Mouse (Mus musculus) hindbrain, embryonic 14.5 days (tissue): ENCODE measurements around the gene Prkar1a. TPM values are rescaled to one million over a fixed set of nuclear protein-coding genes. Genes with fewer than 3 reads are reported as not detected.
"Not testable (repeated sequence)": the region's sequence is repeated elsewhere in the genome, so short reads cannot be mapped to it uniquely, and the experiment has no call there.

Experiments used
- ATAC-seq: fragments of 200-750 bp; cut with Nextera tagmentation; 2 replicates; pipeline ENCODE4 v1.8.0; 2017; ENCODE audit warnings: moderate number of reproducible peaks, mild to moderate bottlenecking, moderate TSS enrichment, moderate library complexity; ENCODE audit not compliant: low FRiP score
- DNase-seq: peaks from one replicate; pipeline ENCODE4 v3.0.0-alpha.2; 2015; ENCODE audit warnings: low spot score
- H3K27ac ChIP-seq: fragments of 300-500 bp; sonication (generic); 2 replicates; pipeline ENCODE4 v1.5.1; 2014; ENCODE audit warnings: mild to moderate bottlenecking, moderate library complexity
- H3K27me3 ChIP-seq: fragments of 300-500 bp; sonication (generic); 2 replicates; pipeline ENCODE4 v1.6.1; 2014; ENCODE audit warnings: mild to moderate bottlenecking, low read length, mixed read lengths; ENCODE audit not compliant: control insufficient read depth, insufficient read depth
- H3K36me3 ChIP-seq: fragments of 300-500 bp; sonication (generic); replicated peaks from 2 replicates; pipeline ENCODE4 v1.6.1; 2014; ENCODE audit not compliant: control insufficient read depth, insufficient read depth
- H3K4me1 ChIP-seq: fragments of 300-500 bp; sonication (generic); replicated peaks from 2 replicates; pipeline ENCODE4 v1.6.1; 2014; ENCODE audit warnings: antibody characterized with exemption, low read length, mixed read lengths; ENCODE audit not compliant: control insufficient read depth, insufficient read depth
- H3K4me2 ChIP-seq: fragments of 300-500 bp; sonication (generic); replicated peaks from 2 replicates; pipeline ENCODE4 v1.6.1; 2014; ENCODE audit warnings: mild to moderate bottlenecking, moderate library complexity
- H3K4me3 ChIP-seq: fragments of 300-500 bp; sonication (generic); replicated peaks from 2 replicates; pipeline ENCODE4 v1.5.1; 2014; ENCODE audit warnings: mild to moderate bottlenecking, low read length
- H3K9ac ChIP-seq: fragments of 300-500 bp; sonication (generic); 2 replicates; pipeline ENCODE4 v1.6.1; 2014
- H3K9me3 ChIP-seq: fragments of 300-500 bp; sonication (generic); 2 replicates; pipeline ENCODE4 v1.6.1; 2016; ENCODE audit warnings: low read length; ENCODE audit not compliant: control insufficient read depth
- WGBS: fragments of 180-500 bp; shearing (Covaris S2); extraction: QIAGEN DNeasy Blood & Tissue Kit; methylation state at CpG from one replicate; pipeline ENCODE4 v1.1.7; 2014; 5-methylcytosine and 5-hydroxymethylcytosine counted together
- polyA plus RNA-seq: library from polyadenylated mRNA; unstranded; fragments of >200 nt; fragmentation: Nextera tagmentation; extraction: Ambion mirVana; gene quantifications from 2 replicates; pipeline ENCODE4 v1.2.1, GENCODE M21; 2014

The Prkar1a gene
- polyA plus RNA-seq, 1 experiment from 2014 or later = 515 TPM

DNA sequence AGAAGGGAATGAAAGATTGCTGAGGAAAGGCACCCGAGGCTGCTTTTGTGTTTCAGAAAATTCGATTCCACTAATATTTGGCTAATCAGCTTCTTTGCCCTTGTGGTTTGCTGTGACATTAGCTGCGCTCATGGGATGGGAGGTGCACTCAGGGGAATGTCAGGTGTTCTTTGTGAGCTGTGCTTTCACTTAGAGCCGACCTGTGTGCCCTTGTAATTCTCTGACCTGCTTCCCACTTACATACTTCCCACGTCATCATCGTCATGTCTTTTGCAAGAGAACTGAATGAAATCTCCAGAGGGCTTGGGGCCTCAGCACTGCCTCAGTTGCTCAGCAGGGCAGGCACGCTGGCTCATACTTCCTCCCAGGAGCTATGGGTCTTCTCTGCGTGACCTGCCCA, 4.0 kb downstream of the Prkar1a start:
- 57% methylated on average over 8 of the region's 8 CpGs for WGBS
- ATAC-seq (no peak), DNase-seq (no peak)
- Histone ChIP-seq H3K4me2 (peak overlapping the region; percentile 86), H3K27ac (no peak overlapping the region), H3K9ac (peak overlapping the region; percentile 96), H3K4me3 (peak overlapping the region; percentile 96; the same call in 1 of the 2 replicates), H3K27me3 (no peaks in the 10 kb centered on the region), H3K36me3 (peaks cover 38% of the 10 kb centered on the region), H3K9me3 (no peaks in the 10 kb centered on the region), H3K4me1 (peaks cover 33% of the 10 kb centered on the region)

DNA sequence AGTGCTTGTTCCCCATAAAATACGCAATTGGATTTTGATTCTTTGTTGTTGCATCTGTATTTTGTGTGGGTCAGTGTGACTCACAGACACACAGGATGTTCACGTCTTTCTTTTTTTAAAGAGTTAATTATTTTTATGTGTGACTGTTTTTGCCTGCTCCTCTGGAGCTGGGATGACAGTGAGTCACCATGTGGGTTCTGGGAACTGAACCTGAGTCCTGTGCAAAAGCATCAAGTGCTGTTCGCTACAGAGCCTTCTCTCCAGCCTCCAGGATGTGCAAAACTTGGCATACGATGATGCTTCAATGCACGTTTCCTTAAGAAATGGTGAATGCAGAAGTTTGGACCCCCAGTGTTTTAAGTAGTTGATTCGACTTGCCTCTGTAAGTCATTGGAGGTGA, 5.4 kb downstream of the Prkar1a start:
- no peak for DNase-seq
- H3K27ac ChIP-seq = no peak overlapping the region
- no peak overlapping the region for H3K4me3 ChIP-seq
- H3K27me3 ChIP-seq = no peaks in the 10 kb centered on the region
- 92% methylated on average over 6 of the region's 6 CpGs for WGBS
- no peak for ATAC-seq
- peaks cover 19% of the 10 kb centered on the region for H3K4me1 ChIP-seq
- no peaks in the 10 kb centered on the region for H3K9me3 ChIP-seq
- H3K9ac ChIP-seq = no peak overlapping the region
- H3K36me3 ChIP-seq = peaks cover 48% of the 10 kb centered on the region
- H3K4me2 ChIP-seq = no peak overlapping the region

DNA sequence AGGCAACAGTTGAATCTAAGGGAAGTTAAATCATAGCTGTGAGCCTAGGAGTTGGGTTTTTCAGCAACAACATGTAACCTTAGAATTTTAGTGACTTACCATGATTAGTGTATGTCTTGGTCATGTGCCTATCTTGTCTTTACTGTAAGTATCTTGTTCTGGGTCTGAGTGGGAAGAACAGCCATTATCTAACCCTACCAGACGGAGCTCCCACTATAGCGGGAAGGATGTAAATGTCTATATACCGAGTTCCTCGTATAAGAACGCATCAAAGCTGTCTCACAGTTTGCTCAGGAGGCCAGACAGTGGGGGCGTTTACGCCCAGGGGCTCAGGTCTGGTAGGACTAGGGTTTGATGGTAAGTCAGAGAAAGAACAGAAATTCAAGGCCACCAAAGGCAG, 7.0 kb downstream of the Prkar1a start:
- ATAC-seq = no peak
- Histone ChIP-seq H3K27ac (no peak overlapping the region), H3K36me3 (peaks cover 65% of the 10 kb centered on the region), H3K4me3 (no peak overlapping the region), H3K27me3 (no peaks in the 10 kb centered on the region), H3K4me2 (no peak overlapping the region), H3K4me1 (peaks cover 18% of the 10 kb centered on the region), H3K9me3 (no peaks in the 10 kb centered on the region), H3K9ac (no peak overlapping the region)
- DNase-seq = no peak
- WGBS = 97% methylated on average over 7 of the region's 7 CpGs

DNA sequence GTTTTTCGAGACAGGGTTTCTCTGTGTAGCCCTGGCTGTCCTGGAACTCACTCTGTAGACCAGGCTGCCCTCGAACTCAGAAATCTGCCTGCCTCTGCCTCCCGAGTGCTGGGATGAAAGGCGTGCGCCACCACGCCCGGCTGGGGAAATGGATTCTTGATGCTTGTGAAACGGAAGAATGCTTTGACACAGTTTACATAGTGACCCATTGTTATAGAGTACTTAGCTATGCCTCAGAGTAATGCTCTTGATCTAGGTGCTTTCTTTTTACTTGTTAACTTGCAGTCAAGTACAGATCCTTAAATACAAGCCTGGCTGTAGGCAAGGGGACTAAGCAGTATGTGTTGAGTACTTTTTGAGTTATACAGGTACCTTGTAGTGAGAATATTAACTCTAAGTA, 11.3 kb downstream of the Prkar1a start:
- H3K36me3 ChIP-seq = peaks cover 86% of the 10 kb centered on the region
- not testable (repeated sequence) for H3K9me3 ChIP-seq, H3K9ac ChIP-seq, H3K4me3 ChIP-seq, H3K27me3 ChIP-seq, ATAC-seq, DNase-seq, H3K4me2 ChIP-seq, H3K27ac ChIP-seq, H3K4me1 ChIP-seq
- WGBS = 92% methylated on average over 8 of the region's 8 CpGs

DNA sequence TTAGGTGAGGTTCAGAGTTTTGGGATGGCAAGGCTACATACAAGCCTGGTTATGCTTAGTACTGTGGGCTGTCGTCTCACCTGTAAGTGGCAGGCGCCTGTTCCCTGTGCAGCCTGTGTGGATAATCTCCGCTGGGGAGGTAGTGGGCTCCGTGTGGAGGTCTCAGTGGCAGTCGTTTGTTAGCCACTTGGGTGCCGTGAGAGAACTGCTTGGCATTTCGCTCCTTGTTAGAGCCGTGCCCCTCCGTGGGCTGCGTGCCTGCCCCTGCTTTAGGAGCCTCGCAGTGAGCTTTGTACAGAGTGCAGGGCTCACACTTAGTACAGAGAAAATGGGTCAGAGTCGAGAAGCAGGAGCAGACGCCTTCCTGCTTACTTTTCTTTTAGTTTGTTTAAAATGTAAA, 15.1 kb downstream of the Prkar1a start:
- Histone ChIP-seq H3K4me3 (no peak overlapping the region), H3K4me2 (no peak overlapping the region), H3K9ac (no peak overlapping the region), H3K4me1 (no peaks in the 10 kb centered on the region), H3K27me3 (no peaks in the 10 kb centered on the region), H3K9me3 (no peaks in the 10 kb centered on the region), H3K36me3 (peaks cover 95% of the 10 kb centered on the region), H3K27ac (no peak overlapping the region)
- 94% methylated on average over 13 of the region's 13 CpGs for WGBS
- no peak for DNase-seq
- no peak for ATAC-seq

DNA sequence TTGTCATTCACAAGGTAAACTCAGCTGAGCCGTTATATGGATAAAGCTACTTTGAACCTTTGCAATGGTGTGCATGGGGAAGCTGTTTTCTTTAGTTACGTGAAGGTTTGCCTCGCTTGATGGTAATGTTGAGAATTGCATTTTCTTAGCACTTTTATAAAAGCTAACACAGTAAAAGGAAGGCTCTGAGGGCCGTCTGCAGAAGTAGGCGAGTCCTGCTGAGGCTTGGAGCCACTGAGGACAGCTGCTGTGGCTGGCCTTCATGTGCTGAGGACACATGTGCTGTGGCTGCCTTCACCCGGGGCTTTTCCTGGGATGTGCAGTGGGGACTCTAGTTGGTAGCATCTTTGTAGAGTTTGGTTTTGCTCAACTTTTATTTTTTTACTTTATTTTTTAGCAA, 16.2 kb downstream of the Prkar1a start:
- H3K27ac ChIP-seq = no peak overlapping the region
- no peak for ATAC-seq
- WGBS = 88% methylated on average over 6 of the region's 6 CpGs

DNA sequence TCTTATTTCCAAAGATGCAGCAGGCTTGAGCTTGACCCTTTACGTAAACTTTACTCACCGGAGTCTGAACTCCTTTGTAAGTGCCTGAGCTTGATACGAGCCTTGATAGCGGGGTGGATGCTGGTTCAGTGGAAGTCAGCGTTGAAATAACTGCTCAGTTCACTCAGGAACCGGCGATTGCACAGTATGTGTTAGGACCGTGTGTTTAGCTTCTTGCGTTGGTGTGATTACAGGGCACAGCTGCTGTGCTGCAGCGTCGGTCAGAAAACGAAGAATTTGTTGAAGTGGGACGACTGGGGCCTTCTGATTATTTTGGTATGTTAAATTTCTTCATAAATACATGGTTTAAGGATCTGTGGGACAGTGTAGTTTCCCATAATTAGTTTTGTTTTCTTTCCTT, 17.2 kb downstream of the Prkar1a start:
- 95% methylated on average over 13 of the region's 13 CpGs for WGBS
- DNase-seq = no peak
- Histone ChIP-seq H3K4me1 (no peaks in the 10 kb centered on the region), H3K36me3 (peaks cover 90% of the 10 kb centered on the region), H3K27me3 (no peaks in the 10 kb centered on the region), H3K4me3 (no peak overlapping the region), H3K9me3 (no peaks in the 10 kb centered on the region), H3K4me2 (no peak overlapping the region), H3K27ac (no peak overlapping the region), H3K9ac (no peak overlapping the region)
- no peak for ATAC-seq

More for the DNA sequence above, 16.2 kb downstream of the Prkar1a start:
- Histone ChIP-seq H3K27me3 (no peaks in the 10 kb centered on the region), H3K4me2 (no peak overlapping the region), H3K4me3 (no peak overlapping the region), H3K9me3 (no peaks in the 10 kb centered on the region), H3K9ac (no peak overlapping the region), H3K4me1 (no peaks in the 10 kb centered on the region), H3K36me3 (peaks cover 94% of the 10 kb centered on the region)
- no peak for DNase-seq

DNA sequence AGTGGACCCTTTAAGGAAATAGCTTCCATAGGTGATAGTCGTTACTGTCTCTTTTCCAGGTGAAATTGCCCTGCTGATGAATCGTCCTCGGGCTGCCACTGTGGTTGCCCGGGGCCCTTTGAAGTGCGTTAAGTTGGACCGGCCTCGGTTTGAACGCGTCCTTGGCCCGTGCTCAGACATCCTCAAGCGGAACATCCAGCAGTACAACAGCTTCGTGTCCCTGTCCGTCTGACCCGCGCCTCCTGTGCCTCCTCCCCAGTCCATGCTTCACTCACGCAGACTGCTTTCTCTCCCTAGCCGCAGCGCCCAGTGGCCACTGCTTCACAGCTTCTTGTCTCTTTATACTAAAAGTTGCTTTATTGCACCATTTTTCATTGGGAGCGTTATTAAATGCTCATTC, 18.2 kb downstream of the Prkar1a start:
- Histone ChIP-seq H3K4me3 (no peak overlapping the region), H3K4me1 (no peaks in the 10 kb centered on the region), H3K27ac (no peak overlapping the region), H3K9ac (no peak overlapping the region), H3K36me3 (peaks cover 81% of the 10 kb centered on the region), H3K27me3 (no peaks in the 10 kb centered on the region), H3K4me2 (no peak overlapping the region), H3K9me3 (no peaks in the 10 kb centered on the region)
- DNase-seq (no peak), ATAC-seq (no peak)
- 93% methylated on average over 19 of the region's 19 CpGs for WGBS

DNA sequence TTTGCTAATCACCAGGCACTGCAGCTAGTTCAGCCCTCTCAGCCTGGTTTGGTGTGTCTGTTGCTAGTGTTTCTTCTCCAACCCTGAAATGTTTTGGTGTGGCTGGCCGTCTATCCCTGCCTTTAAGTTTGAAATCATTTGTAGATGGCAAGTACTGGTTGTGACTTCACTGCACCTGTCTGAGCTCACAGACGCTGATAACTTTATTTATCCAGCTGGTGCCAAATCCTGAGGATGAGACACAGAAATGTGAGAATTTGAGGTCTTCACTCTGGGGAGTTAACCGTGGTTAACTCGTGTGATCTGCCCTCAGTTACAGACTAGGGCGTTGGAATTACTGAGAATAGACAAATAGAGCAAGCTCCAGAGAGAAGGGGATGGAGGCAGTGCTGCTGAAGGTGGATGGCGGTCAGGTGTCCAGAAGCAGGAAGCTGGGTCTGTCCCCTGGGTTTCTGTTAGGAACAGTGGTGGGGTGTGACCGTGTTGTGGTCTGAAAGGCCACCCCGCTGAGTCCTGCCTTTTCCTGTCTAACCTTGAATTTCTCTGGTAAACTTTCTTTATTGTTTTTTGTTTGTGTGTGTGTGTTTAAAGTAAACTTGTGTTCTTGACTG, 19.0 kb downstream of the Prkar1a start:
- H3K9me3 ChIP-seq = no peaks in the 10 kb centered on the region
- WGBS = 86% methylated on average over 8 of the region's 8 CpGs
- H3K4me3 ChIP-seq = no peak overlapping the region
- DNase-seq = no peak
- ATAC-seq = no peak
- peaks cover 73% of the 10 kb centered on the region for H3K36me3 ChIP-seq
- H3K9ac ChIP-seq = no peak overlapping the region
- no peaks in the 10 kb centered on the region for H3K4me1 ChIP-seq
- no peak overlapping the region for H3K27ac ChIP-seq
- H3K27me3 ChIP-seq = no peaks in the 10 kb centered on the region
- H3K4me2 ChIP-seq = no peak overlapping the region

DNA sequence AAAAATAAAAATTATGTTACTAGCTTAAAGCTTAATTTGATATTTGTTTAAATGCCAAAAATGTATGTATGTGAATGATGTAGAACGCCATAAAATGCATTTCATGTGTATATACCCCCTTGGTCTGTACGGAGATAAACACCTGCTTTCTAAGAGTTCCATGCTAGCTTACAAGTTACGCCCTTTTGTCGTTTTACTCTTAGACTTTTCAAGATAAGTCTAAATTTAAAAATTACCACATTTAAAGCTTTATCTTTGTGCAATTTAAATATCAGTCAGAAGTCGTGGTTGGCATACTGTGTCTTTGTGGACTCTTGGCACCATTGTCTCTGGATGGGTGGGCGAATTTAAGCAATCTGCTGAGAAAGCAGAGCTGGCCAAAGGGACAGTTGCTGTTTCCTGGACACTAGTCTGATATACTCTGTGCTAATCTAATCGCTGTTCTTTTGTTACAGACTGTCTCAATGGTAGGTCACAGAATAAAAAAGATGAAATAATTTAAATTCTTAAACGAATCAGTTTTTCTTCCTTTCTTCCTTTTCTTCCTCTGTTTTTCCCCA, 20.0 kb downstream of the Prkar1a start:
- Histone ChIP-seq H3K27ac (no peak overlapping the region), H3K9me3 (no peaks in the 10 kb centered on the region), H3K36me3 (peaks cover 63% of the 10 kb centered on the region), H3K4me2 (no peak overlapping the region), H3K4me3 (no peak overlapping the region), H3K27me3 (no peaks in the 10 kb centered on the region), H3K4me1 (no peaks in the 10 kb centered on the region), H3K9ac (no peak overlapping the region)
- ATAC-seq (no peak), DNase-seq (no peak)
- 90% methylated on average over 8 of the region's 8 CpGs for WGBS
